Mouse (Mus musculus): ENCODE data around the gene Olfr967. TPM values are rescaled to one million over a fixed set of nuclear protein-coding genes. Genes with fewer than 3 reads are reported as not detected.
A peak's percentile ranks its signal among the peaks of the same experiment; 100 is the strongest.
"Not testable (repeated sequence)": the region's sequence is repeated elsewhere in the genome, so short reads cannot be mapped to it uniquely, and the experiment has no call there.

The Olfr967 gene
- polyA plus RNA-seq (2014; fragmentation: Nextera tagmentation; extraction: Ambion mirVana) = not detected in 2 replicates

DNA sequence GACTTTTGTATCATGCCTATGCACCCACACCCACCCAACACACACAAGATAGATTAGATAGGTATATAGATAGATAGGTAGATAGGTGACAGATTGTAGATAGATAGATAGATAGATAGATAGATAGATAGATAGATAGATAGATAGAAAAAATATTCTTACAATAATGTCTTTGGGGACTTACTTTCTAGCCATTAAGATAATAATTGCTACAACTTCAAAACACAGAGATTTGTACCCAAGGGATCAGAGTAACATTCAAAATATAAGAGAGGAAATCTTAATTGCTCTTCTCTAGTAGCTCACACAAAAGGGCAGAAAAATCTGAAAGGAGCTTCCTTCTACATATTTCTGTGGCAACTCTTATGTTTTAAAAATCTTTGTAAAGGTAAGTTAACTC, at the start of gene Olfr967:
Gene Olfr967, plus strand, starts transcription at position 301 of the 400 bp plus-strand sequence.
- no peak for ATAC-seq (replicated peaks; ENCODE audit: insufficient number of reproducible peaks, low FRiP score, low TSS enrichment, low read depth)
- H3K4me2 ChIP-seq (ENCODE audit: low read depth, low read length) = no peak within 1 kb of the TSS
- no peaks in the 10 kb centered on the region for H3K36me3 ChIP-seq (replicated peaks; ENCODE audit: control insufficient read depth, insufficient read depth, low read depth, low read length)

DNA sequence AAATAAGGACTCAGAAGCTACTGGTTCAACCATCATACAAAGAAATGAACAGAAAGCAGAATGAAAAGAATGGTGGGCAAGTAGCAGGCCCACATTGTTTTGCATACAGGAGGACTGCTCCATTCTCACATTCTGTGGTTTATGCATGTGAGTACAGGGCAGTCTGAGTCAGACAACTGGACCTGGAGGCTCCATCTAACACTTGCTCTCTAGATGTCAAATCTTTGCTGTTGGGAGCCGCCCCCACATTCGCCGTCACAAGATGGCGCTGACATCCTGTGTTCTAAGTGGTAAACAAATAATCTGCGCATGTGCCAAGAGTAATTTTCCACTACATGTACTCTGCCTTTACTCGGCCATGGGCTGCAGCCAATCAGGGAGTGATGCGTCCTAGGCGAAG, 44.9 kb upstream of the Olfr967 start:
- DNase-seq (ENCODE audit: low spot score); H3K4me1 ChIP-seq (ENCODE audit: control insufficient read depth, insufficient read depth, low read length); ATAC-seq (replicated peaks; ENCODE audit: insufficient number of reproducible peaks, low FRiP score, low TSS enrichment, low read depth); H3K9ac ChIP-seq (replicated peaks; ENCODE audit: low read length); H3K4me3 ChIP-seq (ENCODE audit: low read depth, low read length); H3K4me2 ChIP-seq (ENCODE audit: low read depth, low read length); H3K27me3 ChIP-seq (ENCODE audit: control insufficient read depth, insufficient read depth, low read length); H3K27ac ChIP-seq (replicated peaks; ENCODE audit: low read depth, low read length); H3K36me3 ChIP-seq (replicated peaks; ENCODE audit: control insufficient read depth, insufficient read depth, low read depth, low read length); H3K9me3 ChIP-seq (replicated peaks; ENCODE audit: control insufficient read depth, low read length): not testable (repeated sequence)
- WGBS = 86% methylated on average over 7 of the region's 8 CpGs

More for the DNA sequence above, at the start of gene Olfr967:
- Histone ChIP-seq H3K4me1 (ENCODE audit: control insufficient read depth, insufficient read depth, low read length) (no peaks in the 10 kb centered on the region), H3K4me3 (ENCODE audit: low read depth, low read length) (no peak within 1 kb of the TSS), H3K9me3 (replicated peaks; ENCODE audit: control insufficient read depth, low read length) (no peaks in the 10 kb centered on the region), H3K9ac (replicated peaks; ENCODE audit: low read length) (no peak within 1 kb of the TSS), H3K27ac (replicated peaks; ENCODE audit: low read depth, low read length) (no peak within 1 kb of the TSS), H3K27me3 (ENCODE audit: control insufficient read depth, insufficient read depth, low read length) (no peaks in the 10 kb centered on the region)
- no peak for DNase-seq (ENCODE audit: low spot score)

DNA sequence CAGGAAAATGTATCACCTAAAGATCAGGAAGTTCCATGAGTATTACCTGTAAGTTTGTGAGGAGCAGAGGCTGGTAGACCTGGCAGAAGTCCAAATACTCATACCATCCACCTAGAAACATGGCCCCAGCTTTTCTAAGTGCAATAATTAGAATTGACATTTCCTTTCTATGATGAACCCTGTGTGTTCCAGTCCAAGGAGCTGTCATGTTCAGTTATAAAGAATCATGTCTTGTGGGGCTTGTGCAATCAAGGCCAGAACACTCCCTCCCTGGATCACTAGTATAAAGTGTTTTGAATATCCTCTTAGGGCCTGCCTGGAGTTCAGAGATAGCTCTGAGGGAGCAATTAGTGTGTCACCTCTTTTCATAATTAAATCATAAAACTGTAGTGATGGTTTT, 39.0 kb upstream of the Olfr967 start, which contains the start of gene Olfr149:
Gene Olfr149, minus strand, starts transcription at position 101 of the 400 bp plus-strand sequence.
- Histone ChIP-seq H3K9me3 (replicated peaks; ENCODE audit: control insufficient read depth, low read length) (no peaks in the 10 kb centered on the region), H3K27ac (replicated peaks; ENCODE audit: low read depth, low read length) (no peak within 1 kb of the TSS), H3K36me3 (replicated peaks; ENCODE audit: control insufficient read depth, insufficient read depth, low read depth, low read length) (no peaks in the 10 kb centered on the region), H3K4me1 (ENCODE audit: control insufficient read depth, insufficient read depth, low read length) (no peaks in the 10 kb centered on the region), H3K4me2 (ENCODE audit: low read depth, low read length) (no peak within 1 kb of the TSS), H3K4me3 (ENCODE audit: low read depth, low read length) (no peak within 1 kb of the TSS), H3K9ac (replicated peaks; ENCODE audit: low read length) (no peak within 1 kb of the TSS), H3K27me3 (ENCODE audit: control insufficient read depth, insufficient read depth, low read length) (no peaks in the 10 kb centered on the region)
- peak; percentile 1 for DNase-seq (ENCODE audit: low spot score)
- no peak for ATAC-seq (replicated peaks; ENCODE audit: insufficient number of reproducible peaks, low FRiP score, low TSS enrichment, low read depth)

DNA sequence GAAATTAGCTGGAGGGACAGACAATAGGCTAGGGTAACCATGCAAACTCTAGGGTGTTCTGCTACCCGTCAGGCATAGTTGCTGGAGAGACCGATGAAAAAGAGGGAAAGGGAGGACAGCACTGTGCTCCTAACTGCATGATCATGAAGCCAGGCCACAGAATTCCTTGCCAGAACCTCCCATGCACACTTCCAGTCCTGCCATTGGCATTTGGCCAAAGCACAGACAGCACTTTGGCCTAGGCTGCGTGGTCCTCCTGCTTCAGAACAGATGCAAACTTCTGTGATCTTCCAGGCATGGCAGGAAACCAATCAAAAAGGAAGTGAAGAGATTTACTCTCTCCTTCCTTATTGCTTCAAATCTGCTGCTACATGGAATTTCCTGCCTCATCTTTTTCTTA, 37.1 kb upstream of the Olfr967 start:
- Histone ChIP-seq H3K4me3 (ENCODE audit: low read depth, low read length) (no peak overlapping the region), H3K4me2 (ENCODE audit: low read depth, low read length) (no peak overlapping the region), H3K9me3 (replicated peaks; ENCODE audit: control insufficient read depth, low read length) (no peaks in the 10 kb centered on the region), H3K36me3 (replicated peaks; ENCODE audit: control insufficient read depth, insufficient read depth, low read depth, low read length) (no peaks in the 10 kb centered on the region), H3K27me3 (ENCODE audit: control insufficient read depth, insufficient read depth, low read length) (no peaks in the 10 kb centered on the region), H3K27ac (replicated peaks; ENCODE audit: low read depth, low read length) (no peak overlapping the region), H3K9ac (replicated peaks; ENCODE audit: low read length) (no peak overlapping the region), H3K4me1 (ENCODE audit: control insufficient read depth, insufficient read depth, low read length) (no peaks in the 10 kb centered on the region)
- ATAC-seq (replicated peaks; ENCODE audit: insufficient number of reproducible peaks, low FRiP score, low TSS enrichment, low read depth) (no peak), DNase-seq (ENCODE audit: low spot score) (no peak)
- WGBS = 78% methylated on average over 3 of the region's 3 CpGs

DNA sequence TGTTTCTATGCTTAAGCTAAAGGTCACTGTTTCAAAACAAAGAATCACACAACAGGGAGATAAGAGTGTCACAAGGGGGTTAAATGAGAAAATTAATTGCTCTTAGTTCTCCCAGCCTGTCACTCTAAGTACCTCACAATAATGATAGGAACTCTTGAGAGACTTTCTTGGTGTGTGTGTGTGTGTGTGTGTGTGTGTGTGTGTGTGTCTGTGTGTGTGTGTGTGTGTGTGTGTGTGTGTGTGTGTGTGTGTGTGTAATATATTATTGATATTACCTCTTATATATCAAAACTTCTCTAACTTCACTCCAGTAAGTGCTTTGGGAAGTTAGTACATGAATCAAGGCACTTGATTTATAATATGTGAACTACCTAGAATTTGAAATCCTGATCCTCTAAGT, 35.0 kb upstream of the Olfr967 start, which contains the start of gene Olfr965:
Gene Olfr965, plus strand, starts transcription at position 301 of the 400 bp plus-strand sequence.
- Histone ChIP-seq H3K27ac (replicated peaks; ENCODE audit: low read depth, low read length) (no peak within 1 kb of the TSS), H3K9ac (replicated peaks; ENCODE audit: low read length) (no peak within 1 kb of the TSS), H3K36me3 (replicated peaks; ENCODE audit: control insufficient read depth, insufficient read depth, low read depth, low read length) (no peaks in the 10 kb centered on the region), H3K27me3 (ENCODE audit: control insufficient read depth, insufficient read depth, low read length) (no peaks in the 10 kb centered on the region), H3K4me1 (ENCODE audit: control insufficient read depth, insufficient read depth, low read length) (no peaks in the 10 kb centered on the region), H3K4me2 (ENCODE audit: low read depth, low read length) (no peak within 1 kb of the TSS), H3K4me3 (ENCODE audit: low read depth, low read length) (no peak within 1 kb of the TSS), H3K9me3 (replicated peaks; ENCODE audit: control insufficient read depth, low read length) (no peaks in the 10 kb centered on the region)
- ATAC-seq (replicated peaks; ENCODE audit: insufficient number of reproducible peaks, low FRiP score, low TSS enrichment, low read depth) = no peak
- no peak for DNase-seq (ENCODE audit: low spot score)

DNA sequence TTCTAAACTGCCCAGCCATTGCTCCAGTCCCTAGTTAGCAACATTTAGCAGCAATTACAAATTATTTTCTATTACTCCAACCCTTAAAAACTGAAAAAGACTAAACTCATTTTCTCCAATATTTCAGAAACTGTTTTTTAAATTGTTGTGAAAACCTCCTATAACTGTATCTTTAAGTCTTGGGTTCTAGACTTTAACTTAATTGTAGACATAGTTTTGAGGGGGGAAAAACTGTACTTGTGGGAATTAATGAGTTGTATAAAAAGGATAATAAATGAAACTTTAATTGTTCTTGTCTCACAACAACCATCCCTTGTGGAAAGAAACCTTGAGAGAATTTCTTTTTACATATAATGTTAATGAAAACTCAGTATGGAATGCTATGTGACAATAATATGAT, 15.4 kb upstream of the Olfr967 start, which contains the start of gene Olfr150:
Gene Olfr150, plus strand, starts transcription at position 301 of the 400 bp plus-strand sequence.
- H3K4me3 ChIP-seq (ENCODE audit: low read depth, low read length) = no peak within 1 kb of the TSS
- no peaks in the 10 kb centered on the region for H3K36me3 ChIP-seq (replicated peaks; ENCODE audit: control insufficient read depth, insufficient read depth, low read depth, low read length)
- no peak within 1 kb of the TSS for H3K27ac ChIP-seq (replicated peaks; ENCODE audit: low read depth, low read length)
- DNase-seq (ENCODE audit: low spot score) (no peak), ATAC-seq (replicated peaks; ENCODE audit: insufficient number of reproducible peaks, low FRiP score, low TSS enrichment, low read depth) (no peak)
- H3K4me1 ChIP-seq (ENCODE audit: control insufficient read depth, insufficient read depth, low read length) = no peaks in the 10 kb centered on the region
- no peaks in the 10 kb centered on the region for H3K27me3 ChIP-seq (ENCODE audit: control insufficient read depth, insufficient read depth, low read length)
- no peak within 1 kb of the TSS for H3K4me2 ChIP-seq (ENCODE audit: low read depth, low read length)
- H3K9ac ChIP-seq (replicated peaks; ENCODE audit: low read length) = no peak within 1 kb of the TSS
- no peaks in the 10 kb centered on the region for H3K9me3 ChIP-seq (replicated peaks; ENCODE audit: control insufficient read depth, low read length)

DNA sequence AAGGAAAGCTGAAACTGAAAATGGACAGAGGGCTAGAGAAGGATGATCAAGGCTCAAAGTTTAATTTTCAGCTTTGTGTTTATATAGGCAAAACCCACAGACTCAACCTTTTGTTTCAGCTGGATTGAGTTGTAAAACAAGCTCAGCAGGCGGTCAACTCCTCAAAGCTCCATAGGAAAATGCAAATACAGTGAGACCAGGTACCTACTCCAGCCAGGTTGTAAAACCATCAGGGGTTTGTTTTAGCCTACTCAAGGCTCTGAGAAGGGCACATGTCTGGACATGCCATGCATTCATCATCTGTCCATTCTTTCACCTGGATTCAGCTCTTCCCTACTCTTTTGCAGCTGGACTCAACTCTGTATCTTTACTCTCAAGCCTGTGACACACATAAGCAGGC, 5.3 kb upstream of the Olfr967 start:
- Histone ChIP-seq H3K27ac (replicated peaks; ENCODE audit: low read depth, low read length) (no peak overlapping the region), H3K4me2 (ENCODE audit: low read depth, low read length) (no peak overlapping the region), H3K27me3 (ENCODE audit: control insufficient read depth, insufficient read depth, low read length) (no peaks in the 10 kb centered on the region), H3K4me3 (ENCODE audit: low read depth, low read length) (no peak overlapping the region), H3K4me1 (ENCODE audit: control insufficient read depth, insufficient read depth, low read length) (no peaks in the 10 kb centered on the region), H3K9ac (replicated peaks; ENCODE audit: low read length) (no peak overlapping the region), H3K9me3 (replicated peaks; ENCODE audit: control insufficient read depth, low read length) (no peaks in the 10 kb centered on the region), H3K36me3 (replicated peaks; ENCODE audit: control insufficient read depth, insufficient read depth, low read depth, low read length) (no peaks in the 10 kb centered on the region)
- ATAC-seq (replicated peaks; ENCODE audit: insufficient number of reproducible peaks, low FRiP score, low TSS enrichment, low read depth) = no peak
- 86% methylated on average over 1 of the region's 1 CpGs for WGBS
- no peak for DNase-seq (ENCODE audit: low spot score)

DNA sequence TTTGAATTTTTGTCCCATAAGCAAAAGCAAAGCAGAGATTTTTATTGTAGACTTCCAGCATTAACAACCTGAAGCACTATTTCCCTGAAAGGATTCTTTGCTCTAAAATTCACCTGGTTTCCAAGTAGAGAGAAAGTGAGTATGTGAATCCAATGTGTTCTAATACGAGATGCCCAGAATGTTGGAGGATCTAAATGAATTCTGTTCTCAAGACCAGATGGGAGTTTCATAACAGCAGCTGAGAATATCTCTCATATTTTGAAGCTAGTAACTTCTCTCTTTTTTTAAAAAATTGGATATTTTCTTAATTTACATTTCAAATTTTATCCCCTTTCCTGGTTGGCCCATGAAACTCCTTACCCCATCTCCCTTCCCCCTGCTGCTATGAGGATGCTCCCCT, 379 bp downstream of the Olfr967 start:
- no peaks in the 10 kb centered on the region for H3K36me3 ChIP-seq (replicated peaks; ENCODE audit: control insufficient read depth, insufficient read depth, low read depth, low read length)
- no peak overlapping the region for H3K4me3 ChIP-seq (ENCODE audit: low read depth, low read length)
- H3K27ac ChIP-seq (replicated peaks; ENCODE audit: low read depth, low read length) = no peak overlapping the region
- no peaks in the 10 kb centered on the region for H3K4me1 ChIP-seq (ENCODE audit: control insufficient read depth, insufficient read depth, low read length)
- no peaks in the 10 kb centered on the region for H3K9me3 ChIP-seq (replicated peaks; ENCODE audit: control insufficient read depth, low read length)
- H3K27me3 ChIP-seq (ENCODE audit: control insufficient read depth, insufficient read depth, low read length) = no peaks in the 10 kb centered on the region
- DNase-seq (ENCODE audit: low spot score) (no peak), ATAC-seq (replicated peaks; ENCODE audit: insufficient number of reproducible peaks, low FRiP score, low TSS enrichment, low read depth) (no peak)
- no peak overlapping the region for H3K4me2 ChIP-seq (ENCODE audit: low read depth, low read length)
- no peak overlapping the region for H3K9ac ChIP-seq (replicated peaks; ENCODE audit: low read length)
- 93% methylated on average over 1 of the region's 1 CpGs for WGBS
